Mouse (Mus musculus) A20 (cell line): ENCODE results near the gene Olfr657.

Experiments used
- DNase-seq: peaks from one replicate; pipeline ENCODE4 v3.0.0-alpha.2; 2011; ENCODE audit warnings: low read depth, low spot score

The Olfr657 gene

GRCm38 (mm10) chr7:104624494-104624893, at the start of gene Olfr657:
Gene Olfr657 (plus strand): TSS chr7:104624794.
- no peak for DNase-seq

GRCm38 (mm10) chr7:104577014-104577413, 47.6 kb upstream of the Olfr657 start, which contains the start of gene Olfr653:
Gene Olfr653 (plus strand): TSS chr7:104577314.
- no peak for DNase-seq

GRCm38 (mm10) chr7:104580846-104581245, 43.7 kb upstream of the Olfr657 start:
- no peak for DNase-seq

- DNase-seq: no peak
These were observed 43.2 kb upstream of the Olfr657 start for GRCm38 (mm10) chr7:104581429-104581828.

- no peak for DNase-seq
These were observed 37.9 kb upstream of the Olfr657 start, which contains the start of gene Olfr654 for GRCm38 (mm10) chr7:104586725-104587124. Gene Olfr654 (plus strand): TSS chr7:104587025.

- DNase-seq: no peak
These were observed 36.3 kb upstream of the Olfr657 start for GRCm38 (mm10) chr7:104588274-104588673.

GRCm38 (mm10) chr7:104601679-104602078, 22.9 kb upstream of the Olfr657 start, which contains the start of gene Olfr655:
Gene Olfr655 (minus strand): TSS chr7:104601779.
- DNase-seq: no peak

GRCm38 (mm10) chr7:104603173-104603572, 21.4 kb upstream of the Olfr657 start:
- DNase-seq: peak; percentile 53

GRCm38 (mm10) chr7:104604727-104605126, 19.9 kb upstream of the Olfr657 start:
- no peak for DNase-seq

GRCm38 (mm10) chr7:104613655-104614054, 10.9 kb upstream of the Olfr657 start, which contains the start of gene Olfr656:
Gene Olfr656 (plus strand): TSS chr7:104613955.
- no peak for DNase-seq

GRCm38 (mm10) chr7:104646841-104647482, 22.4 kb downstream of the Olfr657 start, which contains the start of gene Olfr658:
Gene Olfr658 (minus strand): TSS chr7:104647305.
- DNase-seq: no peak

- no peak for DNase-seq
These were observed 41.9 kb downstream of the Olfr657 start, which contains the start of gene Olfr659 for GRCm38 (mm10) chr7:104666453-104666852. Gene Olfr659 (plus strand): TSS chr7:104666753.

- no peak for DNase-seq
These were observed 61.6 kb downstream of the Olfr657 start, which contains the start of gene Olfr661 for GRCm38 (mm10) chr7:104686201-104686600. Gene Olfr661 (plus strand): TSS chr7:104686501.
